Mouse (Mus musculus) kidney, embryonic 16.5 days (tissue): ENCODE measurements around the gene Gm10190. TPM values are rescaled to one million over a fixed set of nuclear protein-coding genes. Genes with fewer than 3 reads are reported as not detected.

Experiments
- ATAC-seq: fragments of 200-750 bp; cut with Nextera tagmentation; 2 replicates; pipeline ENCODE4 v1.8.0; 2017; ENCODE audit warnings: moderate TSS enrichment; ENCODE audit not compliant: low FRiP score, low TSS enrichment
- H3K27ac ChIP-seq: fragments of 300-500 bp; sonication (generic); 2 replicates; pipeline ENCODE4 v1.5.1; 2014; ENCODE audit warnings: low read length
- H3K27me3 ChIP-seq: fragments of 300-500 bp; sonication (generic); 2 replicates; pipeline ENCODE4 v1.6.1; 2014; ENCODE audit warnings: low read length, control low read depth, mixed read lengths; ENCODE audit not compliant: insufficient read depth
- H3K36me3 ChIP-seq: fragments of 300-500 bp; sonication (generic); 2 replicates; pipeline ENCODE4 v1.6.1; 2014; ENCODE audit warnings: low read length, control low read depth, mixed read lengths; ENCODE audit not compliant: insufficient read depth
- H3K4me1 ChIP-seq: fragments of 300-500 bp; sonication (generic); 2 replicates; pipeline ENCODE4 v1.6.1; 2014; ENCODE audit warnings: low read length, control low read depth, mixed read lengths; ENCODE audit not compliant: insufficient read depth
- H3K4me2 ChIP-seq: fragments of 300-500 bp; sonication (generic); replicated peaks from 2 replicates; pipeline ENCODE4 v1.6.1; 2014; ENCODE audit warnings: low read depth, low read length
- H3K4me3 ChIP-seq: fragments of 300-500 bp; sonication (generic); 2 replicates; pipeline ENCODE4 v1.5.1; 2014; ENCODE audit warnings: mild to moderate bottlenecking, low read length
- H3K9ac ChIP-seq: fragments of 300-500 bp; sonication (generic); replicated peaks from 2 replicates; pipeline ENCODE4 v1.6.1; 2014; ENCODE audit warnings: low read length
- H3K9me3 ChIP-seq: fragments of 300-500 bp; sonication (generic); 2 replicates; pipeline ENCODE4 v1.6.1; 2016; ENCODE audit warnings: low read length, control low read depth
- WGBS: fragments of 180-500 bp; shearing (Covaris S2); extraction: QIAGEN DNeasy Blood & Tissue Kit; methylation state at CpG from one replicate; pipeline ENCODE4 v1.1.7; 2014; 5-methylcytosine and 5-hydroxymethylcytosine counted together
- polyA plus RNA-seq: library from polyadenylated mRNA; unstranded; fragments of >200 nt; fragmentation: Nextera tagmentation; extraction: Ambion mirVana; gene quantifications from 2 replicates; pipeline ENCODE4 v1.2.1, GENCODE M21; 2015

Gm10190 gene
- polyA plus RNA-seq, 1 experiment from 2014 or later = 1.1 TPM

DNA sequence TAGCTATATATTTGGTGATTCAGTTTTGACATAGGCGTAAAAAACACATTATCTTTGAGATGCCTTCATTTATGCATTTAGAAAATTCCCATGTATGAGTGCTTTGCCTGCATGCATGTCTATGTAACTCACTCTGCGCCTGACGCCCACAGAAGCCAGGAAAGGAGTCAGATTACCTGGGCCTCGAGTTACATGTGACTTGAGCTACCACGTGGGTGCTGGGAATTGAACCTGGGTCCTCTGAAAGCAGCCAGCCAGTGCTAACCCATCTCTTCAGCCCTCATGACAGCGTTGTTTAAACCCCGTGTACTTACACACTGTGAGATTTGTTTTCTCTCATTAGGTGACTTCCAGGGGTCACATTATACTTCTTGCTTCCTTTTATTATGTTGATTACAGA, 48.8 kb downstream of the Gm10190 start:
- H3K4me2 ChIP-seq = no peak overlapping the region
- no peaks in the 10 kb centered on the region for H3K27me3 ChIP-seq
- ATAC-seq = no peak
- H3K27ac ChIP-seq = no peak overlapping the region
- no peaks in the 10 kb centered on the region for H3K9me3 ChIP-seq
- no peaks in the 10 kb centered on the region for H3K4me1 ChIP-seq
- H3K4me3 ChIP-seq = no peak overlapping the region
- 75% methylated on average over 7 of the region's 7 CpGs for WGBS
- H3K36me3 ChIP-seq = no peaks in the 10 kb centered on the region
- no peak overlapping the region for H3K9ac ChIP-seq

DNA sequence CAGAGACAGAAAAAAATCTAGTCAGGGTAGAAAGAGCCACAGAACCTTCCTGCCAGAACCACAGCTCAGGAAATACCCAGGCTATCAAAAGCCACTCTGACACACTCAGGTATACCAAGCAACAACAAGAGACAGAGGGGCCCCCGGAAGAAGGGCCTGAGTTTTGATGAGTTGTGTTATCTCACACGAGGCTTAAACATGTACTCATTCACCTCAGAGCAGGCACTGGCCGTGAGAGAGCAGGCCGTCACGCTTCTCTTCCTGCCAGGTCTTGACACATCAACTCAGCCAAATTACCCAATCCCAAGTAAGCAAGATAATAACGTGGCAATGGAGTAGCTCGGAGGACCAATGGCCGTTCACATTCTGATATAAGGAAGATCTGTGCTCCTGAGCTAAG, 49.7 kb downstream of the Gm10190 start:
- Histone ChIP-seq H3K27ac (no peak overlapping the region), H3K4me2 (no peak overlapping the region), H3K4me1 (no peaks in the 10 kb centered on the region), H3K27me3 (no peaks in the 10 kb centered on the region), H3K4me3 (no peak overlapping the region), H3K36me3 (no peaks in the 10 kb centered on the region), H3K9me3 (no peaks in the 10 kb centered on the region), H3K9ac (no peak overlapping the region)
- no peak; the same call in 1 of the 2 replicates for ATAC-seq
- 64% methylated on average over 8 of the region's 8 CpGs for WGBS

Other genes with a start within 250 kb of the Gm10190 start
- 23.5 and 26.2 TPM in 2 replicates for gene Galm, start 246.1 kb downstream of the Gm10190 start, polyA plus RNA-seq
- 618 and 645 TPM in 2 replicates for gene Srsf7, start 166.2 kb downstream of the Gm10190 start, polyA plus RNA-seq
- gene Ttc39d, start 166.1 kb downstream of the Gm10190 start, polyA plus RNA-seq = not detected in 2 replicates
- 40.9 and 45.1 TPM in 2 replicates for gene Gemin6, start 149.1 kb downstream of the Gm10190 start, polyA plus RNA-seq
- 38.9 and 39.7 TPM in 2 replicates for gene Morn2, start 83.3 kb downstream of the Gm10190 start, polyA plus RNA-seq
- gene Dhx57, start 83.1 kb downstream of the Gm10190 start, polyA plus RNA-seq = 15.4 and 15.9 TPM in 2 replicates
- gene Arhgef33, start 66.1 kb downstream of the Gm10190 start, polyA plus RNA-seq = 0.55 and 0.92 TPM in 2 replicates
- gene Sos1, start 106.9 kb upstream of the Gm10190 start, polyA plus RNA-seq = 3.9 and 4.6 TPM in 2 replicates
- 0.80 and 0.99 TPM in 2 replicates for gene Cdkl4, start 204.3 kb upstream of the Gm10190 start, polyA plus RNA-seq